Mouse (Mus musculus) embryonic facial prominence, embryonic 11.5 days (tissue): Measurements from ENCODE around the gene Hist1h2ab. TPM values are rescaled to one million over a fixed set of nuclear protein-coding genes. Genes with fewer than 3 reads are reported as not detected.
"Not testable (repeated sequence)": the region's sequence is repeated elsewhere in the genome, so short reads cannot be mapped to it uniquely, and the experiment has no call there.

Source experiments
- ATAC-seq: fragments of 200-750 bp; cut with Nextera tagmentation; replicated peaks from 2 replicates; pipeline ENCODE4 v1.8.0; 2017; ENCODE audit warnings: low read depth; ENCODE audit not compliant: insufficient number of reproducible peaks, low FRiP score, low TSS enrichment
- DNase-seq: peaks from one replicate; pipeline ENCODE4 v3.0.0-alpha.2; 2015; ENCODE audit warnings: low spot score
- H3K27ac ChIP-seq: fragments of 300-500 bp; sonication (generic); replicated peaks from 2 replicates; pipeline ENCODE4 v1.5.1; 2014; ENCODE audit warnings: mild to moderate bottlenecking, low read depth, low read length, control low read depth
- H3K27me3 ChIP-seq: fragments of 300-500 bp; sonication (generic); 2 replicates; pipeline ENCODE4 v1.6.1; 2014; ENCODE audit warnings: mild to moderate bottlenecking, low read length, moderate library complexity, mixed read lengths; ENCODE audit not compliant: control insufficient read depth, insufficient read depth
- H3K36me3 ChIP-seq: fragments of 300-500 bp; sonication (generic); replicated peaks from 2 replicates; pipeline ENCODE4 v1.6.1; 2014; ENCODE audit warnings: low read depth, mild to moderate bottlenecking, low read length, moderate library complexity, mixed read lengths; ENCODE audit not compliant: control insufficient read depth, insufficient read depth
- H3K4me1 ChIP-seq: fragments of 300-500 bp; sonication (generic); 2 replicates; pipeline ENCODE4 v1.6.1; 2014; ENCODE audit warnings: low read length, mixed read lengths; ENCODE audit not compliant: control insufficient read depth, insufficient read depth
- H3K4me2 ChIP-seq: fragments of 300-500 bp; sonication (generic); 2 replicates; pipeline ENCODE4 v1.6.1; 2014; ENCODE audit warnings: low read depth, mild to moderate bottlenecking, control low read depth, low read length, moderate library complexity
- H3K4me3 ChIP-seq: fragments of 300-500 bp; sonication (generic); 2 replicates; pipeline ENCODE4 v1.5.1; 2014; ENCODE audit warnings: low read depth, low read length, control low read depth
- H3K9ac ChIP-seq: fragments of 300-500 bp; sonication (generic); replicated peaks from 2 replicates; pipeline ENCODE4 v1.6.1; 2014; ENCODE audit warnings: mild to moderate bottlenecking, control low read depth, low read length
- H3K9me3 ChIP-seq: fragments of 300-500 bp; sonication (generic); replicated peaks from 2 replicates; pipeline ENCODE4 v1.6.1; 2016; ENCODE audit warnings: mild to moderate bottlenecking, low read length, inconsistent platforms, mixed read lengths; ENCODE audit not compliant: control insufficient read depth
- WGBS: fragments of 180-500 bp; shearing (Covaris S2); extraction: QIAGEN DNeasy Blood & Tissue Kit; methylation state at CpG from one replicate; pipeline ENCODE4 v1.1.7; 2014; 5-methylcytosine and 5-hydroxymethylcytosine counted together
- polyA plus RNA-seq: library from polyadenylated mRNA; unstranded; fragments of >200 nt; fragmentation: Nextera tagmentation; extraction: Ambion mirVana; gene quantifications from 2 replicates; pipeline ENCODE4 v1.2.1, GENCODE M21; 2014

Hist1h2ab gene
- polyA plus RNA-seq, 1 experiment from 2014 or later = 48.1 TPM

DNA sequence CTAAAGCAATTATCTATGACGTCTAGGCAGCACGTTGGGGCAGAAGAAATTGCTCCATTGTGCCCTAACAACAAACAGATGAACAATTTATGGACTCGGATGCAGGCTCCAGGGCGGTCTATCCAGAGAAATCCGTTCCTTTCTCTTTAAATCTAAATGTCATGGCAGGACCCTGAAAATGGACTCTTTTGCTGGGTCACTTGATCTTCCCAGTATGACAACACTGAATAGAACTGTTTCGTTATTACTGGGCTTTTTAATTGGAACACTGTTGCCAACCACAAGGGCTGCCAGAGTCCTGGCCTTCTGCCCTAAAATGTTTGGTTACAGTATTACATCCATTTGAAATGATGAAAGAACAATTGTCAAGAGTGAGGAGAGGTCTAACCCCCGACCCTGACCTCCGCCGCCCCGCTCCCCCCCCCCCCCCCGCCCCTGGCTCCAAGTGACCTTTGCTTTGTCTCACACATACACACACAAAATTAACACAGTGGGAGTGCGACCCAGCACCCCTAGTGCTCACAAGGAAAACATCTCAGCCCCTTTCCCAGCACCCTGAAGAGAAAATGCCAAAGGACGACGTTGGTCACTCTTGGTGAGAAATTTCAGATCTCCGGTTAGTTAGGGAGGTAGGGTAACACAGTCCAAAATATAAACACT, 41.1 kb upstream of the Hist1h2ab start:
- peak overlapping the region; percentile 58 for H3K4me2 ChIP-seq
- DNase-seq = no peak
- peak overlapping the region; percentile 8; the same call in 1 of the 2 replicates for H3K27ac ChIP-seq
- WGBS = 11% methylated on average over 11 of the region's 15 CpGs
- H3K9me3 ChIP-seq = no peaks in the 10 kb centered on the region
- H3K4me3 ChIP-seq = peak overlapping the region; percentile 28
- no peaks in the 10 kb centered on the region; the same call in 1 of the 2 replicates for H3K4me1 ChIP-seq
- H3K27me3 ChIP-seq = no peaks in the 10 kb centered on the region
- H3K9ac ChIP-seq = peak overlapping the region; percentile 57
- H3K36me3 ChIP-seq = no peaks in the 10 kb centered on the region
- 0 out of 2 replicates have a peak, but pooled peaks have one; percentile 18 for ATAC-seq

DNA sequence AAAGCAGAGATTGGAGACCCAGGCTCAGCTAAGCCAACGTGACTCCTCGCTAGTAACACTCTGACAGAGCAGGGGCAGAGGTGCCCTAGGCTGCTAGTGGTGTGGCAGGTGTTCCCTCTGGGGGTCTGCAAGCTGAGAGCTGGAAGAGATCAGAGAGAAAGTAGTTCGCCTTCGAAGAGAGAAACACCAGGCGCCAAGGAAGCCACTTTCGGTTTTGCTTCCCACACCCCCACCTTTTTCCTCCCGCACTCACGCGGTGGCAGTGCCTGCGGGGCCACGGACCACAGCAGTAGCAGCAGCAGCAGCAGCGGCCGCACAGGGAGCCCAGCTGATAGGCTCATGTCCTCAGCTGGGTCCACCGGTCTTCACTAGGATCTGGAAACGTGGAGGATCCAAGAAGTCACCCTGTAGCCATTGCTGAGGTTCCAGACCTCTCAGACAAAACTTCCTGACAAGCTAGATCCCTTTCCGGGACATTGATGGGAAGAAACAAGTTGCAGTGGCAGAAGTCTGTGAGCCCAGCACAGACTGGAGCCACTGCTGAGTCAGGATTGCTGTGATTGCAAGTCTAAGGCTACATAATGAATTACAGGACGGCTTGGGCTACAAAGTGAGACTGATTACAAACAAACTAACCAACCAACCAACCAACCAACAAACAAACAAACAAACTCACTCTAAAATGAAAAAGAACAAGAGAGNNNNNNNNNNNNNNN, 40.4 kb upstream of the Hist1h2ab start, which contains the start of gene Hfe:
Gene Hfe (minus strand): TSS at position 481 of the 716 bp plus-strand sequence.
- no peaks in the 10 kb centered on the region for H3K36me3 ChIP-seq
- peak within 1 kb of the TSS; percentile 28 for H3K4me3 ChIP-seq
- H3K4me2 ChIP-seq = peak within 1 kb of the TSS; percentile 58
- ATAC-seq (no peak), DNase-seq (peak; percentile 62)
- no peaks in the 10 kb centered on the region for H3K27me3 ChIP-seq
- H3K9ac ChIP-seq = peak within 1 kb of the TSS; percentile 57
- H3K27ac ChIP-seq = peak within 1 kb of the TSS; percentile 8; the same call in 1 of the 2 replicates
- 4% methylated on average over 17 of the region's 17 CpGs for WGBS
- H3K9me3 ChIP-seq = no peaks in the 10 kb centered on the region
- H3K4me1 ChIP-seq = no peaks in the 10 kb centered on the region; the same call in 1 of the 2 replicates

DNA sequence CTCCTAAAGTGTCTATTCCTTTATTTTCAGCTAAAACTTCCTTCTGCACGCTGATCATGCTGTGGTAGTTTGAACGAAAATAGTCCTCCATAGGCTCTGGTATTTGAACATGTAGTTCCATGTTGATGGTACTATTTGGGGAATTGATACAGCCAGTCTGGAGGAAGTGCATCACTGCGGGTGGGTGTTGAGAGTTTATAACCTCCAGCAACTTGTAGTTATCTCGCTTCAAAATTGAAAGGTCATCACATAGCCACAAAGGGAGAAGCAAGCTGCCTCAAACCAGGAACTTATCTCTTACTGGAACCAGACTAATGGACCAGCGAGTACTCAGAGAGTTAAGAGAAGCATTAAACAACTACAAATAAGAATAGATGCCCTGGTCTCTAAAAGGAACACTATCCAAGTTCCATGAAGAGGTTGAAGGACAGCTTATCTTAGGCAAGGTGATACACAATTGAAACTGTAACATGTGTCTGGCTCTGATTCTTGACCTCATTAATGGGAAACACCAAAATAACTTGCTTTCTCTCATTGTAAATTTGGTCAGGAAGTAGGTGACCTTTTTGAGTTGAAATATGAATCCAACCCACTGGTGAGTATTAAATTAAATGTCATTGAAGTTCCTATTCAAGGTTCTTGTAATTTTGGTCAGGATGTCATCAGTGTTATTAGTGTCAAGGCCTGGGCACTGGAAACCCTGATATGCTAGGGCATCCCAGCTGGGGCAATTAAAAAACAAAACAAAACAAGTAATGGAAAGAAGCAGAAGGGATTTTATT, 34.5 kb upstream of the Hist1h2ab start:
- H3K27me3 ChIP-seq = no peaks in the 10 kb centered on the region
- 85% methylated on average over 5 of the region's 5 CpGs for whole genome bisulfite sequencing
- H3K4me1 ChIP-seq = no peaks in the 10 kb centered on the region
- H3K9me3 ChIP-seq = no peaks in the 10 kb centered on the region
- no peak overlapping the region for H3K4me3 ChIP-seq
- DNase-seq (no peak), ATAC-seq (no peak)
- H3K9ac ChIP-seq = no peak overlapping the region
- H3K27ac ChIP-seq = no peak overlapping the region
- H3K36me3 ChIP-seq = no peaks in the 10 kb centered on the region
- H3K4me2 ChIP-seq = no peak overlapping the region

DNA sequence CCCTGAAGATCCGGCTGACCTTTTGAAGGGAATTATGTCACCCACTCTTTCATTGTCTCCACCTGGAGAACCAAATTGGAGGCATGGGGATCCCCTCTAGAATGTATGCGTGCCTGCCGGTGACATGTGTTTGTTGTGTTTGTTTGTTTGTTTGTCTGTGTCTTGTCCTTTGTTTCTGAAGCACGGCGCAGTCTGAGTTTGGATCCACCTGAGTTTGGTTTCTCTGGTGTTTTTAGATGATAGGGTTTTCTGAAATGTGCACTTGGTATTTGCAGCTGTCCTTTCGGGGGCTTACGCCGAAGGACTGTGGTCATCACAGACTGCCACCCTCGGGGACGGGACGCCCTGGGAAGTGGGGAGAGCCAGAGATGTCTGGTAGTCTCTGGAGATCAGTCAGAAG, 33.8 kb upstream of the Hist1h2ab start:
- Histone ChIP-seq H3K4me1 (no peaks in the 10 kb centered on the region), H3K4me3 (no peak overlapping the region), H3K4me2 (no peak overlapping the region), H3K27ac (no peak overlapping the region), H3K9me3 (no peaks in the 10 kb centered on the region), H3K9ac (no peak overlapping the region), H3K27me3 (no peaks in the 10 kb centered on the region), H3K36me3 (no peaks in the 10 kb centered on the region)
- ATAC-seq (no peak), DNase-seq (no peak)
- 57% methylated on average over 11 of the region's 11 CpGs for WGBS

DNA sequence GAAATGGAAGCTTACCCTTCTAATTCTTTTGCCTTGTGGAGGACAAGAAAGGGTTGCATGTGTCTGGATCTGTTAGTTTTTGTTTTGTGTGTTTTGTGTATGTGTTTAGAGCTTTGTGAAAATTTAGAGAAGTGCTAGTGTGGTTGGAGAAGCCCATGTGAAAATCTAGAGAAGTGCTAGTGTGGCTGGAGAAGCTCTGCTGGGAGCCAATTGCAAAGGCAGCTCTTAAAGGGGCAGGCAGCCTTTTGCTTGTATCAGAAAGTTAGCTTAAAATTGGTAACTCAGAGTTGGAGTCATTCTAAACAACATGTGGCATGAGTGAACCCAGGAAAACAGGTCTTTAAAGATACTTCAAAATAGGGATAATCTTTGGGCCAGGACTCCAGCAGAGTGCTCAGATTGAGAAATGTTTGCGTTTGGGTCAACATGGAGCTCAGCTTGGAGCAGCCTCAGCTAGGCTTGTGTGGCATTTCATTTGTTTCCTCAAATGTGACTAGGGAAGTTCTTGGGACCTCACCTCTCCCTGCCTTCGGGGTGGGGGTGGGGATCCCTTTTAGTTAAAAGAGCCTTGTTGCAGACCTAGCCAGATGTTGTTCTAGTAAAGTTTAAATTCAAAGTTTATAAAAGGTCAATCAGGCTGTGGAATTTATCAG, 33.2 kb upstream of the Hist1h2ab start:
- WGBS = 8% methylated on average over 2 of the region's 2 CpGs
- DNase-seq = not testable (repeated sequence)

DNA sequence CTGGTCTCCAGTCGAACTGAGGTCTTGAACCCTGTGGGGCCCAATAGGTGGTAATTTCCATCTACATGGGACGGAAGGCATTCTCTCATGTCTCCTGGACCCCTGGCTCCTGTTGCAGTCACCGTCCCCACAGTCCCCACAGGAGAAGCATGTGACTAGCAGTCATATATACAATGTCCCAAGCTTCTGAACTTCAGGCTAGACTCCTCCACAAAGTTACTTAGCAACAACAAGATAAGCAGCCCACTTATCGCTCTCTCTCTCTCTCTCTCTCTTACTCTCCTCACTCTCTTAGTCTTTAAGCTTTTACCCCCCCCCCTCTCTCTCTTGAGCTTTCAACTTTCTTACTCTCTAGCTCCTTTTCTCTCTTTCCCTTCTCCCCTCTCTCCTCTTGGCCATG, 26.7 kb upstream of the Hist1h2ab start:
- H3K9ac ChIP-seq = no peak overlapping the region
- no peaks in the 10 kb centered on the region for H3K27me3 ChIP-seq
- no peaks in the 10 kb centered on the region for H3K36me3 ChIP-seq
- H3K4me2 ChIP-seq = no peak overlapping the region
- H3K9me3 ChIP-seq = no peaks in the 10 kb centered on the region
- H3K4me3 ChIP-seq = no peak overlapping the region
- H3K4me1 ChIP-seq = no peaks in the 10 kb centered on the region
- WGBS = 84% methylated on average over 4 of the region's 4 CpGs
- no peak overlapping the region for H3K27ac ChIP-seq
- ATAC-seq (no peak), DNase-seq (no peak)

More for the DNA sequence above, 33.2 kb upstream of the Hist1h2ab start:
- H3K27ac ChIP-seq, H3K36me3 ChIP-seq, H3K4me3 ChIP-seq, H3K9ac ChIP-seq, ATAC-seq, H3K27me3 ChIP-seq, H3K4me1 ChIP-seq, H3K9me3 ChIP-seq, H3K4me2 ChIP-seq: not testable (repeated sequence)

DNA sequence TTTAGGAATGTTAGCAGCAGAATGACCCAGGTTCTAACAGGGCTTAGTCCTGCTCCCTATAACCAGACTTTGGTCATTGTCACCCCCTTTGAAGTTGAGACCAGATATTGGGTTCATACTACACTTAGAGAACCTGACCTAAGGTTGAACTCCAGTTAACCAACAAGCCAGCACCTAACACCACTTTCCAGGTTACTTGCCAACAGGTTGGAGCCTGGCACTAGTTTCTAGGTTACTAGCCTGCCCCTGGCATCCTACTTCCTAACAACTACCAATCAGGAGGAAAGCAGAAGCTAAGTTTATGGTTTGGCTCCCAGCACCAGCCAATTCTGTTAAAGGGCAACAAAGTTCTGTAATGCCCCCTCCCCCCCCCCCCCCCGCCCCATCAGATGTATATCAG, 25.7 kb upstream of the Hist1h2ab start:
- no peaks in the 10 kb centered on the region for H3K9me3 ChIP-seq
- H3K27ac ChIP-seq = no peak overlapping the region
- no CpG with 5 or more reads among the region's 1 CpGs for WGBS
- DNase-seq (no peak), ATAC-seq (no peak)
- H3K27me3 ChIP-seq = no peaks in the 10 kb centered on the region
- H3K9ac ChIP-seq = no peak overlapping the region
- no peaks in the 10 kb centered on the region for H3K36me3 ChIP-seq
- H3K4me2 ChIP-seq = no peak overlapping the region
- no peak overlapping the region for H3K4me3 ChIP-seq
- no peaks in the 10 kb centered on the region for H3K4me1 ChIP-seq
